Mouse (Mus musculus): ENCODE measurements around the gene Nupl1.

Gene Nupl1

DNA sequence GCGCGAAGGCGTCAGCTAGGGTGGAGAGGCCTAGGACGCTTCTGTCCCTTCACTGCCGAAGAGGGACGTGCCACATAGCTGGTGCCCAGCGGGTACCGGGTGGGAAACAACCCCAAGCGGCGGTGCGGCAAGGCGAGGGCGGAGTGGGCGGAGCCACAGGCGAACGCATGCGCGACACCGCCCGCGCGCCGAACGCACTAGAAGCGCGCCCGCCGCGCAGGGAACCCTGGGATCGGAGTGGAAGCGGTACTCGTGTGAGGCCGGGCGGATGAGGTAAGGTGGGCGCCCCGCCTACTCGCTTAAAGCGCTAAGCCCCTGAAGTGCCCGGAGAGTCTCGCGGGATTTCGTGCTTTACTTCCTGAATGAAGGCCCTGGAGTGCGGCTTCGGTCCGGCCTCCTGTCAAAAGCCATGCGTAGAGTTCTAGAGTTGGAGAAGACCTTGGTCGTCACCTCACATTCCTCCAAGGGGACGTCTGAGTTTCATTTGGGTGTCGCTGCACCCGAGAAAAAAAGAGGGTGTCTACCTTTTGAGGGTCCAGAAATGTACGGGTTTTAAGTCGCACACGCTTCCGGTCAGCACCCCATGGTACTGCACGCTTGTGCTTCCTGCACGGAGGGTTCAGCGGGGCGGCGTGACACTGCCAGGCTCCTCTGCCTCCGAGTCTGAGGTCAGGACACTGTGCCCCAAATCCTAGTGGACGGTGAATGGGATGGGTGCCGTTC, at the start of gene Nupl1, which contains the start of gene Gm49336:
Nupl1 (minus strand) TSS at position 151 of the 723 bp plus-strand sequence.
Gm49336 (minus strand) TSS at position 227 of the 723 bp plus-strand sequence.
- DNase-seq (ENCODE audit: low spot score): peak; percentile 97

DNA sequence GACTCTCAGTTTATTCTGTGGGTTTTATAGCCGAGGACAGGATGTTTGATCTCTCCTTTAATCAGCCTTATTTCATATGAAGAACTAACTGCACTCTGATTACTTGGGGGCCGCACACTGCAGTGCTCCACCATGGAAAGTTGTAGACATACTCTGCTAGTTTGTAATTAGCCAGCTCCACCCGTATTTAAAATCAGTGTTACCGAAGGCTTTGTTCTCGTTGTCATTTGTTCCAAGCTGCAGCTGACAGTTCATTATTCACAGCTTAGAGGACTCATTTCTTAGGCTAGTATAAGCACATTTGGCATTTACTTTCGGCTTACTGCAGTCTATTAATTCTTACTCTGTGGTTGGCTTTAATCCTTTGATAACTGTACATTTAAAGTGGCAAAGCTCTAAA, 49.8 kb upstream of the Nupl1 start:
- no peak for DNase-seq (ENCODE audit: low spot score)

DNA sequence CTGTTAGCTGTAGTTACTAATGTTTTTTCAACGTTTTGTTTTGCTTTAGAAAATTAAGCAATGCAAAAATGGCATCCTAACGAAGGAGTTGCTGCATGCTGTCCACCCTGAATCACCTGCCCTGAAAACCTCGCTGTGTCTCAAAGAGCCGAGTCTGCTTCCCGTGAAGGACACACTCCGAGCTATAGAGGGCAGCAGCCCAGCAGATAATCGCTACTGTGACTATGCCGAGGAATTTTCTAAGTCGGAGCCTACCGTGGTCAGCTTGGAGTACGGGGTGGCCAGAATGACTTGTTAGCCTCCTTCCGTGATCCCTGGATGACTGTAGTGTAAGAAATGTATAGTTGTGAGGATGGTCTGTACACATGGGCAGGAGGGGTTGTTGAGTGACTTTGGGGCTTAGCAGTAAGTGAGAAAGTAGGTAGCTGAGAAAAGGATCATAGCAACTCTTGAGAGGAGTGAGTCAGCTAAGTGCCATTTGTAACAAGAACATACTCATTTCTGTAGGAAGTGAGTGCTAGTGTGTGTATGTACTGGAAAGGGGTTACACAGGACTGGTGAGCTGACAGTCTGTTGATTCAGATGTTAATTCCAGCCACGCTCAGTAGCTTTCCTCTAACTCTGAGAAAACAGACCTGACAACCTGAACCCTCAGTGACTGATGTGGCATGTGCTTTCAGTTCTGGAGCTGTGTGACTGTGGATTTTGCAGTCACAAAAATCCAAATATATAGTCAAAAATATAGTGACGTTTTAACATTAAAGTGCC, 49.2 kb upstream of the Nupl1 start:
- no peak for DNase-seq (ENCODE audit: low spot score)

- no peak for DNase-seq (ENCODE audit: low spot score)
Measured at GRCm38 (mm10) chr14:60295531-60295930, 44.3 kb upstream of the Nupl1 start.

- DNase-seq (ENCODE audit: low spot score): no peak
Measured at GRCm38 (mm10) chr14:60290363-60290762, 39.1 kb upstream of the Nupl1 start.

GRCm38 (mm10) chr14:60286194-60286863, 35.1 kb upstream of the Nupl1 start:
- no peak for DNase-seq (ENCODE audit: low spot score)

GRCm38 (mm10) chr14:60275301-60276276, 24.4 kb upstream of the Nupl1 start:
- no peak for DNase-seq (ENCODE audit: low spot score)

GRCm38 (mm10) chr14:60273346-60273745, 22.1 kb upstream of the Nupl1 start:
- no peak for DNase-seq (ENCODE audit: low spot score)

DNA sequence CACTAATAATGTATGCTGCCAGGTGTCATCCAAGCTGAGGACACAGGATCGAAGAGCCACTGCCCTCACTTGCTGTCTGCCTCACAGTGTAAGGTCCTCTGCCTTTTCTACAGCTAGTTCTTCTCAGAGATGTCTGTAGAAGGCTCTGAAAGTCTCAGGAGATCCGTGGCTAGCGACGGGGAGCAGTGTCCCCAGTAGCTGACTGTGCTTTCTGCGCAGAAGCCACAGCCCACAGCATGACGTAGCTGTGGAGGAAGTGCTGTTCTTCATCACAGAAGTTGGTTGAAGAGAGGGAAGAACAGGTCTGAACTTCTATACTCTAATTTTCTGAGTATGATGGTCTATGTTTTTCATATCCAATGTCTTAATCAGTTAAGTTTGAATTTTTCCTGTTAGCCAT, 18.1 kb upstream of the Nupl1 start:
- DNase-seq (ENCODE audit: low spot score): no peak

DNA sequence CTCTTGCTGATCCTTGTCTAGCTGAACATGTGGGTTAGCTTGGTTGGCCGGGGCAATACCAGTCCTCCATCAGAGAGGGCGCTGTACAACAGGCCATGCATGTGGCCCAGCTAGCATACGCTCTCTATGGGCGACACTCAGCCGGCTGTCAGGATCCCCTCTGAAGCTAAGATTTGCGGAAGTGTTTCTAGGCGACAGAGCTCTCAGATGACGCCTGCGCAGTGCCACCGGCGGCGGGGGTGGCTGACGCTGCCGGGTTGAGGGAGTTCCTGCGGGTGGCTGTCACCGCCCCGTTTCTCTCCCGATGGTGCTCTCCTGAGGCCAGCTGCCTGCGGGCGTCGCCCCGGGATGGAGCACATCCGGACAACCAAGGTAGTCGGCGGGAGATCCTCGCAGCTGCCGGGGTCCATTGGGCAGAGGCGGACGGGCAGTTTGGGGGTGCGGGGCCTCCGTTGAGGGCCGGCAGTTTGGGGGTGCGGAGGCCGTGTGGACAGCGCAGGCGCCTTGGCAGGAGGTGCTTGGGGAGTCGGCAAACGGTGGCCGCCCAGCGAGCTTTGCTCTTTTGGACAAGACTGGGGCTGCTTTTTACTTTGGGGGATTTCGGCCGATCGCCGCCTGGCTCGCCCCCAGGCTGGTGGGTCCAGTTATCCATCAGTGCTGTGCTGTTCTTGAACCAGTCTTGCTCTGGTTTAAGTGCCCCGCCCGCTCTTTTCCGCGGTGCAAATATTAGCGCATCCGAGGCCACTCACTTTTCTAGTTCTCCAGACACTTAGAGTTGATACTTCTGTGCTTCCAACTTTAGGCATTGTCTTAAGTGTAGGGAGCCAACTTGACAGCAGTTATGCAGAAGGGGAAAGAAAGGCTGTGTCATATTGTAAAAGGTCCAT, 14.0 kb upstream of the Nupl1 start, which contains the start of gene Mtmr6:
Mtmr6 (plus strand) TSS at position 239 of the 887 bp plus-strand sequence.
- peak; percentile 91 for DNase-seq (ENCODE audit: low spot score)

DNA sequence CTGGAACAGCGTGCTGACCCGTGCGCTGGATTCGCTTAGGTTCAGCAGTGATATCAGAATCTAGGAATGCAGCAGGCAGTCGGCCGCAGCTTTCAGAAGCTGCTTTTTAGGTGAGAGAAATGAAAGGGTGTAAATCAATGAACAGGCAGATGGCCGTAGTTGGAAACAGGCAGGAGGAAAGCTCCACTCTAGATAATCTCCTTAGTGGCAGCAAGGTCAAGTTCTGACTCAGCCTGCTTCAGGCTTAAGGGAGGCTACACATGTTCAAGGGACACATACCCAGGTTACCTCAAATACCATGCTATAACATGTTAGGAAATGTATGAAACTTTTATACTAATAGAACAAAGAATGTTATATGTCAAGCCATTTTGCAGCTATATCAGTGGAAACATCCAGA, 11.1 kb upstream of the Nupl1 start:
- DNase-seq (ENCODE audit: low spot score): no peak

DNA sequence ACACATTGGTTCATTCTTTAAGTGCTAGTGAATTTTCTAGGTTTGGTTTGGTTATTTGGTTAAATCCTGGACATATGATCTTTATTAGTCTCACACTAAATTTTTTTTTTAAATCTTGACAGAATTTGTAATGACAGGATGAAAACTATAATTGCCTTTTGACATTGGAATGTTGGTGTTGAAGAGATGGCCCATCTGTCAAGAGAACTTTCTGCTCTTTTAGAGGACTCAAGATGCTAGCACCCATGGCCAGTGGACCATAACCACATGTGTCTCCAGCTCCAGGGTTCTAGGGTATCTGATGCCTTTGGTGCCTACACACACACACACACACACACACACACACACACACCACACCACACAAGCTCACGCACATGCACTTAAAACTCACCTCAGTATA, 6.6 kb upstream of the Nupl1 start:
- DNase-seq (ENCODE audit: low spot score): no peak

GRCm38 (mm10) chr14:60257101-60257500, 5.9 kb upstream of the Nupl1 start:
- DNase-seq (ENCODE audit: low spot score): no peak

- no peak for DNase-seq (ENCODE audit: low spot score)
Measured at GRCm38 (mm10) chr14:60256356-60256755, 5.1 kb upstream of the Nupl1 start.

DNA sequence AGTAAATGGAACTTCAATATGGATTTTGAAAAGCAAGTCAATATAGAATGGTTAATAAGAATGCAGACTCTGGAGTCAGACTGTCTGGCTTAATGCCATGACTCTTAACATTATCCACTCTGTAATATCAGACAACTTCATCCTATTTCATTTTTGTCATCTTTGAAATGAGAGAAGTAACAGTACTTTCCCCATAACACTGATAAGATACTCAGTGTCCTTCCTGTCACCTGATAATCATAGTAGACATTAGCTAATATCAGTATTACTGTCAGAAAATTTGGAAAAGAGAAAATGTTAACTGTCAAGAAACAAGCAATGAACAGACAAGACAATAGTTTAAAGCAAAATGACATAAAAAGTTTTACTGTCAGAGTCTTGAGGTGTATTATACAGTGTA, 3.5 kb upstream of the Nupl1 start:
- no peak for DNase-seq (ENCODE audit: low spot score)

DNA sequence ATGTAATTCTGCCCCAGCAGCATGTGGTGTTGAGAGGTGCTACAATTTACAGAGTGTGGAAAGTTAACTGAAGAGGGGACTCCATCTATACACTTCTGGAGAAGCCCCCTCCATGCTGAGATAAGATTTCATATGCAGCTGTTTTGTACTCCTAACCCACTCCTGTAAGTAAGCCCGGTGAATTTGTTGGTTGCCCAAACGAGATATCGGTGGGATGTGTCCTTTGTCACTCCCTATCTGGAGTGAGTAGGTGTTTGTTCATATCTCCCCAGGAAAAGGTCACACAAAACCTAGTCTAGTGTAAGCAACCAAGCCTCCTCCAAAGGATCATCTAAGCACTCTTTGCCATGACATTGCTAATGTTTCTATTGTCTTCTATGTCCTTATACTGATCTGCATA, 2.2 kb upstream of the Nupl1 start:
- DNase-seq (ENCODE audit: low spot score): no peak

GRCm38 (mm10) chr14:60252004-60253000, 1.1 kb upstream of the Nupl1 start:
- DNase-seq (ENCODE audit: low spot score): no peak

DNA sequence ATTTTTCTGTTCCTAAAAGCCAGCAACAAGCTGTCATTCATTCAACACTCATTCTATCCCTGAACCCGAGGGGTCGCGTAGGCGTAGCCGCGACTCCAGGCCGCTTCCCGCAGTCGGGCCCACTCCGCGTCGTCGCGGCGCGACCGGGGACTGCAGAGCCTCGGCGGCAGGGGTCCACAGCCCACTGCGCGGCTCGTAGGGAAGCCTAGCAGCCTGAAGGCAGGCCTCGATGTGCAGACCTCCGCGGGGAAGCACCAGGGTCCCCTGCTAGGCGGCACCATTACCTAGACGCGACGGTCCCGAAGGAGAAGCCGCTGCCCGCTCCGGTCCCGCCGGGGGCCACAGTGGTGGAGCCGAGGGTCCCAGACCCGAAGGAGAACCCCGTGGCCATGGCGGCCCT, 352 bp downstream of the Nupl1 start:
- no peak for DNase-seq (ENCODE audit: low spot score)

GRCm38 (mm10) chr14:60250366-60250765, 865 bp downstream of the Nupl1 start:
- DNase-seq (ENCODE audit: low spot score): no peak

All from ovary, postnatal 36 days (tissue).